Mouse (Mus musculus) liver, adult 2 months (tissue): ENCODE results near the gene Taf1a. TPM values are rescaled to one million over a fixed set of nuclear protein-coding genes. Genes with fewer than 3 reads are reported as not detected.

Experiments used
- DNase-seq: peaks from one replicate; pipeline ENCODE4 v3.0.0-alpha.2; 2011; ENCODE audit warnings: low read depth, low spot score; ENCODE audit errors: extremely low read depth
- H3K27ac ChIP-seq: fragments of 200-500 bp; replicated peaks from 2 replicates; pipeline ENCODE4 v1.5.1; 2012; ENCODE audit warnings: low read depth, mild to moderate bottlenecking, control low read depth, inconsistent platforms, low read length; ENCODE audit not compliant: insufficient read depth
- H3K27me3 ChIP-seq: fragments of 200-500 bp; 2 replicates; pipeline ENCODE4 v1.6.1; 2012; ENCODE audit warnings: mild to moderate bottlenecking, moderate library complexity, low read length, inconsistent platforms; ENCODE audit not compliant: control insufficient read depth, insufficient read depth
- H3K36me3 ChIP-seq: fragments of 200-500 bp; 2 replicates; pipeline ENCODE4 v1.6.1; 2012; ENCODE audit warnings: low read length, inconsistent platforms; ENCODE audit not compliant: control insufficient read depth, insufficient read depth
- H3K4me1 ChIP-seq: fragments of 200-500 bp; 2 replicates; pipeline ENCODE4 v1.6.1; 2011; ENCODE audit warnings: low read length; ENCODE audit not compliant: control insufficient read depth, insufficient read depth
- H3K4me3 ChIP-seq: fragments of 200-500 bp; 2 replicates; pipeline ENCODE4 v1.5.1; 2011; ENCODE audit warnings: low read depth, mild to moderate bottlenecking, control low read depth, low read length, moderate library complexity; ENCODE audit not compliant: insufficient read depth
- H3K79me2 ChIP-seq: fragments of 200-500 bp; 2 replicates; pipeline ENCODE4 v1.6.1; 2012; ENCODE audit warnings: inconsistent platforms, mild to moderate bottlenecking, low read length, moderate library complexity; ENCODE audit not compliant: control insufficient read depth, insufficient read depth
- H3K9ac ChIP-seq: fragments of 200-500 bp; 2 replicates; pipeline ENCODE4 v1.6.1; 2012; ENCODE audit warnings: low read depth, mild to moderate bottlenecking, control low read depth, inconsistent platforms, low read length
- CTCF ChIP-seq: fragments of 200-500 bp; IDR thresholded peaks from 2 replicates; pipeline ENCODE4 v1.5.1; 2011; ENCODE audit warnings: low read depth, low read length, control low read depth
- POLR2A ChIP-seq: fragments of 200-500 bp; IDR thresholded peaks from 2 replicates; pipeline ENCODE4 v1.6.1; 2011; ENCODE audit warnings: low read length, control low read depth; ENCODE audit not compliant: insufficient read depth; ENCODE audit errors: extremely low read depth
- WGBS: fragments of 180-500 bp; shearing (Covaris S2); methylation state at CpG from one replicate; pipeline ENCODE4 v1.1.7; 2018; 5-methylcytosine and 5-hydroxymethylcytosine counted together
- polyA plus RNA-seq: library from polyadenylated mRNA; depleted of rRNA; stranded (reverse); fragments of >200 nt; gene quantifications from 2 replicates; pipeline ENCODE4 v1.2.3, GENCODE M21; 2012
- total RNA-seq: library from RNA; depleted of rRNA; stranded (reverse); fragments of >200 nt; gene quantifications from 2 replicates; pipeline ENCODE4 v1.2.3, GENCODE M21; 2014

Gene Taf1a
- total and polyA plus RNA-seq, 2 experiments, result 3.3 to 7.7 TPM

- TF ChIP-seq POLR2A (no peak), CTCF (no peak)
- no peak overlapping the region for H3K27ac ChIP-seq
- H3K36me3 ChIP-seq, result peaks cover 77% of the 10 kb centered on the region
- no peak overlapping the region for H3K9ac ChIP-seq
- peaks cover 5% of the 10 kb centered on the region; the same call in 1 of the 2 replicates for H3K79me2 ChIP-seq
- H3K4me3 ChIP-seq, result no peak overlapping the region
- DNase-seq, result no peak
- H3K27me3 ChIP-seq, result no peaks in the 10 kb centered on the region
- 85% methylated on average over 3 of the region's 3 CpGs for WGBS
- H3K4me1 ChIP-seq, result peaks cover 9% of the 10 kb centered on the region; the same call in 1 of the 2 replicates
These were observed 29.9 kb upstream of the Taf1a start for GRCm38 (mm10) chr1:183358901-183359300.

DNA sequence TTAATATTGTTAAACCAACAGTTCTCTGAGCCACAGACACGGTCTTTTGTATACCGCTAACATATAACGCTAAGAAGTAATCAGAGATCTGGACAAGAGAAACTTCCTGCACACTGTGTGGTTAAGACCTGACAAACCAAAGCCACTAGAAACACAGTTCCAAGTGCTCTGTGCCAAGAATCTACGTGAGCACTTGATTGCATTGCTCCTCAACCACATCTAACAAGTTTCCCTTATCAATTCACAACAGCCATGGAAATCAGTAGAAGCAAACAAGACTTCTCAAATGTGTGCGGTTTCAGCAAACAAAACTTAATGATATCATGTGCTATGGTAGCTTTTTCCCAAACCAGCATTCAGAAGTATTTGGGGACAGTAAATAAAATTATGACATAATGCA is 26.5 kb upstream of the Taf1a start:
- Histone ChIP-seq H3K27ac (no peak overlapping the region), H3K4me3 (no peak overlapping the region), H3K27me3 (no peaks in the 10 kb centered on the region), H3K79me2 (peaks cover 13% of the 10 kb centered on the region; the same call in 1 of the 2 replicates), H3K4me1 (peaks cover 9% of the 10 kb centered on the region; the same call in 1 of the 2 replicates), H3K9ac (no peak overlapping the region), H3K36me3 (peaks cover 78% of the 10 kb centered on the region)
- DNase-seq, result peak; percentile 86
- TF ChIP-seq POLR2A (no peak), CTCF (no peak)
- WGBS, result 21% methylated on average over 5 of the region's 5 CpGs

GRCm38 (mm10) chr1:183362729-183363576 is 25.8 kb upstream of the Taf1a start:
- no peaks in the 10 kb centered on the region for H3K27me3 ChIP-seq
- peaks cover 13% of the 10 kb centered on the region; the same call in 1 of the 2 replicates for H3K79me2 ChIP-seq
- 78% methylated on average over 14 of the region's 14 CpGs for WGBS
- H3K27ac ChIP-seq, result no peak overlapping the region
- peaks cover 71% of the 10 kb centered on the region for H3K36me3 ChIP-seq
- H3K4me1 ChIP-seq, result peaks cover 12% of the 10 kb centered on the region; the same call in 1 of the 2 replicates
- no peak overlapping the region for H3K9ac ChIP-seq
- H3K4me3 ChIP-seq, result no peak overlapping the region
- no peak for DNase-seq
- TF ChIP-seq POLR2A (no peak), CTCF (no peak)

GRCm38 (mm10) chr1:183363577-183363867 is 25.3 kb upstream of the Taf1a start:
- TF ChIP-seq POLR2A, result no peak
- TF ChIP-seq CTCF, result no peak
- Histone ChIP-seq H3K9ac (no peak overlapping the region), H3K36me3 (peaks cover 66% of the 10 kb centered on the region), H3K27ac (no peak overlapping the region), H3K4me3 (no peak overlapping the region), H3K79me2 (peaks cover 13% of the 10 kb centered on the region; the same call in 1 of the 2 replicates), H3K27me3 (no peaks in the 10 kb centered on the region), H3K4me1 (peaks cover 13% of the 10 kb centered on the region; the same call in 1 of the 2 replicates)
- 91% methylated on average over 5 of the region's 5 CpGs for WGBS
- no peak for DNase-seq

GRCm38 (mm10) chr1:183366361-183366760 is 22.4 kb upstream of the Taf1a start:
- H3K27me3 ChIP-seq, result no peaks in the 10 kb centered on the region
- H3K79me2 ChIP-seq, result peaks cover 19% of the 10 kb centered on the region; the same call in 1 of the 2 replicates
- H3K36me3 ChIP-seq, result peaks cover 40% of the 10 kb centered on the region
- WGBS, result 87% methylated on average over 5 of the region's 5 CpGs
- no peak overlapping the region for H3K27ac ChIP-seq
- H3K4me3 ChIP-seq, result no peak overlapping the region
- H3K9ac ChIP-seq, result no peak overlapping the region
- no peak for DNase-seq
- H3K4me1 ChIP-seq, result peaks cover 17% of the 10 kb centered on the region; the same call in 1 of the 2 replicates
- TF ChIP-seq POLR2A (no peak), CTCF (no peak)
